Mouse (Mus musculus) spleen, postnatal 14 days (tissue): ENCODE results near the gene Gm21921.
"Not testable (repeated sequence)": the region's sequence is repeated elsewhere in the genome, so short reads cannot be mapped to it uniquely, and the experiment has no call there.

Experiments
- DNase-seq, 2 experiments: peaks; one replicate each; pipeline ENCODE4 v3.0.0; 2021 to 2022; ENCODE audit warnings: low spot score in 2 of 2

Gene Gm21921

GRCm38 (mm10) chrY:24796143-24796542 is at the start of gene Gm21921:
Gene Gm21921 (minus strand): TSS chrY:24796243.
- DNase-seq: not testable (repeated sequence)
